Mouse (Mus musculus) heart, adult 2 months (tissue): ENCODE results near the gene Tvp23b.

Source experiments
- CTCF ChIP-seq: fragments of 200-600 bp; IDR thresholded peaks from 2 replicates; pipeline ENCODE4 v1.8.1; 2022; ENCODE audit warnings: antibody characterized with exemption, mild to moderate bottlenecking, moderate library complexity
- EP300 ChIP-seq: fragments of 200-500 bp; IDR thresholded peaks from 2 replicates; pipeline ENCODE4 v1.6.1; 2011; ENCODE audit warnings: low read depth, low read length, control low read depth; ENCODE audit not compliant: insufficient read depth

- TF ChIP-seq EP300 (no peak), CTCF (no peak)
These were observed 12.6 kb upstream of the Tvp23b start for GRCm38 (mm10) chr11:62866685-62867084.
